Mouse (Mus musculus) kidney, postnatal 0 days (tissue): ENCODE data around the gene Vsig10. TPM values are rescaled to one million over a fixed set of nuclear protein-coding genes. Genes with fewer than 3 reads are reported as not detected.

ENCODE experiments used
- ATAC-seq: fragments of 200-750 bp; cut with Nextera tagmentation; replicated peaks from 2 replicates; pipeline ENCODE4 v1.8.0; 2017; ENCODE audit warnings: low read depth, moderate number of reproducible peaks, moderate TSS enrichment, moderate library complexity; ENCODE audit not compliant: low FRiP score
- DNase-seq: peaks from one replicate; pipeline ENCODE4 v3.0.0-alpha.2; 2016; ENCODE audit warnings: low spot score
- H3K27ac ChIP-seq: fragments of 300-500 bp; sonication (generic); 2 replicates; pipeline ENCODE4 v1.5.1; 2014; ENCODE audit warnings: mild to moderate bottlenecking
- H3K27me3 ChIP-seq: fragments of 300-500 bp; sonication (generic); 2 replicates; pipeline ENCODE4 v1.6.1; 2014; ENCODE audit warnings: low read length, mixed read lengths; ENCODE audit not compliant: insufficient read depth
- H3K36me3 ChIP-seq: fragments of 300-500 bp; sonication (generic); 2 replicates; pipeline ENCODE4 v1.6.1; 2014; ENCODE audit warnings: low read length, mixed read lengths; ENCODE audit not compliant: insufficient read depth
- H3K4me1 ChIP-seq: fragments of 300-500 bp; sonication (generic); replicated peaks from 2 replicates; pipeline ENCODE4 v1.6.1; 2014; ENCODE audit warnings: antibody characterized with exemption, low read length, mixed read lengths; ENCODE audit not compliant: insufficient read depth
- H3K4me2 ChIP-seq: fragments of 300-500 bp; sonication (generic); 2 replicates; pipeline ENCODE4 v1.6.1; 2014; ENCODE audit warnings: mild to moderate bottlenecking, low read length, moderate library complexity, mixed read lengths
- H3K4me3 ChIP-seq: fragments of 300-500 bp; sonication (generic); replicated peaks from 2 replicates; pipeline ENCODE4 v1.5.1; 2014; ENCODE audit warnings: low read depth, low read length
- H3K9ac ChIP-seq: fragments of 300-500 bp; sonication (generic); 2 replicates; pipeline ENCODE4 v1.6.1; 2014; ENCODE audit warnings: low read depth, low read length
- H3K9me3 ChIP-seq: fragments of 300-500 bp; sonication (generic); replicated peaks from 2 replicates; pipeline ENCODE4 v1.6.1; 2016; ENCODE audit warnings: low read length, inconsistent platforms, mixed read lengths
- CTCF ChIP-seq: IDR thresholded peaks from 2 replicates; pipeline ENCODE4 v1.5.1; 2016; ENCODE audit warnings: antibody characterized with exemption, low read depth, mild to moderate bottlenecking, moderate library complexity
- WGBS: fragments of 180-500 bp; shearing (Covaris S2); extraction: QIAGEN DNeasy Blood & Tissue Kit; methylation state at CpG from one replicate; pipeline ENCODE4 v1.1.7; 2014; 5-methylcytosine and 5-hydroxymethylcytosine counted together
- polyA plus RNA-seq: library from polyadenylated mRNA; unstranded; fragments of >200 nt; fragmentation: Nextera tagmentation; extraction: Ambion mirVana; gene quantifications from 2 replicates; pipeline ENCODE4 v1.2.1, GENCODE M21; 2015

The Vsig10 gene
- polyA plus RNA-seq, 1 experiment from 2014 or later: 9.5 TPM

- peak; percentile 75 for DNase-seq
- peak overlapping the region; percentile 97 for H3K4me3 ChIP-seq
- no peaks in the 10 kb centered on the region for H3K36me3 ChIP-seq
- peaks cover 22% of the 10 kb centered on the region for H3K4me1 ChIP-seq
- no peaks in the 10 kb centered on the region for H3K9me3 ChIP-seq
- peak overlapping the region; percentile 96 for H3K9ac ChIP-seq
- ATAC-seq: peak; percentile 29
- TF ChIP-seq CTCF: no peak
- H3K27ac ChIP-seq: peak overlapping the region; percentile 97
- peak overlapping the region; percentile 92 for H3K4me2 ChIP-seq
- WGBS: under 1% methylated on average over 22 of the region's 24 CpGs
- no peaks in the 10 kb centered on the region for H3K27me3 ChIP-seq
Measured at GRCm38 (mm10) chr5:117356365-117357128, 37.7 kb downstream of the Vsig10 start.

DNA sequence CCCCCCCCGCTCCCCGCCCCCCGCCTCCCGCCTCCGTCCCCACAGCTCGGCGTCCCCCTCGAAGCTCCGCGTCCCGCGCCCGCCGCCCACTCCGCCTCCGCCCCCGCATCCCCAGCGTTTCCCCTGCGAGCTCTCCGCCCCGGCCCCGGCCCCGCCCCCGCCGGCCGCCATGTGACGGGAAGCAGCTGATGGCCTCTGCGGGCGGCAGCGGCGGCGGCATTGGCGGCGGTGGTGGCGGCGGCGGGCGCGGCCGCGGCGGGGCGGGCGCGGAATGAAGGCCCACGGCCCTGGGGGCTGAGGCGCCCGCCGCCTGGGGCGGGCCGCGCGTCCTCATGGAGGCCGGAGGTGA is 38.2 kb downstream of the Vsig10 start, which contains the start of gene Wsb2:
Gene Wsb2 (plus strand): TSS at position 176 of the 349 bp plus-strand sequence.
- peak; percentile 45 for ATAC-seq

GRCm38 (mm10) chr5:117357478-117358247 is 38.8 kb downstream of the Vsig10 start:
- no peaks in the 10 kb centered on the region for H3K27me3 ChIP-seq
- H3K9me3 ChIP-seq: no peaks in the 10 kb centered on the region
- H3K4me1 ChIP-seq: peaks cover 32% of the 10 kb centered on the region
- ATAC-seq: peak; percentile 38
- H3K4me2 ChIP-seq: peak overlapping the region; percentile 92
- H3K4me3 ChIP-seq: peak overlapping the region; percentile 97
- no peak for TF ChIP-seq CTCF
- H3K36me3 ChIP-seq: no peaks in the 10 kb centered on the region
- H3K27ac ChIP-seq: peak overlapping the region; percentile 97
- WGBS: under 1% methylated on average over 41 of the region's 49 CpGs
- DNase-seq: peak; percentile 36
- H3K9ac ChIP-seq: peak overlapping the region; percentile 96

More for the DNA sequence above, 38.2 kb downstream of the Vsig10 start, which contains the start of gene Wsb2:
- Histone ChIP-seq H3K27me3 (no peaks in the 10 kb centered on the region), H3K4me3 (peak within 1 kb of the TSS; percentile 97), H3K4me2 (peak within 1 kb of the TSS; percentile 92), H3K9ac (peak within 1 kb of the TSS; percentile 96), H3K4me1 (peaks cover 27% of the 10 kb centered on the region), H3K27ac (peak within 1 kb of the TSS; percentile 97), H3K36me3 (no peaks in the 10 kb centered on the region), H3K9me3 (no peaks in the 10 kb centered on the region)
- DNase-seq: peak; percentile 89
- 0% methylated on average over 25 of the region's 54 CpGs for WGBS
- no peak for TF ChIP-seq CTCF

DNA sequence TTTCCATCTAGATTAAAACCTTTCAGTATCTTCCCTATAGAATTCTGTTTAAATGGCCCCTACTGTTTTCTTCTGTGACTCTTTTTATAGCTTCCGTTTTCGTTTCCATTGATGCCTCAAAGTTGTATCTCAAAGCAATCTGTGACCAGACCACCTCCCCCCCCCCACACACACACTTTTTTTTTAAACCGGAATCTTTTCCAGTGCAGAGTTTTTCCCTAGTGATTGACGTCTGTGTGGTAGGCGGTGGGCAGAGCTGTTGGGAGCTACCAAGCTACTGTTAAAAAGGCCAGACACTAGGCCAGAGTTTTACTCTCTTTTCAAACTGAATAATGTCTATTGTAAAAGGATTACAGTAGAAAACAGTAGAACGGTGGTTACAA is 39.4 kb downstream of the Vsig10 start:
- H3K4me3 ChIP-seq: peak overlapping the region; percentile 97
- no peak for TF ChIP-seq CTCF
- no peaks in the 10 kb centered on the region for H3K36me3 ChIP-seq
- DNase-seq (no peak), ATAC-seq (no peak)
- WGBS: 10% methylated on average over 6 of the region's 6 CpGs
- no peaks in the 10 kb centered on the region for H3K27me3 ChIP-seq
- peak overlapping the region; percentile 92 for H3K4me2 ChIP-seq
- peak overlapping the region; percentile 96 for H3K9ac ChIP-seq
- H3K9me3 ChIP-seq: no peaks in the 10 kb centered on the region
- H3K27ac ChIP-seq: peak overlapping the region; percentile 97
- peaks cover 37% of the 10 kb centered on the region for H3K4me1 ChIP-seq

DNA sequence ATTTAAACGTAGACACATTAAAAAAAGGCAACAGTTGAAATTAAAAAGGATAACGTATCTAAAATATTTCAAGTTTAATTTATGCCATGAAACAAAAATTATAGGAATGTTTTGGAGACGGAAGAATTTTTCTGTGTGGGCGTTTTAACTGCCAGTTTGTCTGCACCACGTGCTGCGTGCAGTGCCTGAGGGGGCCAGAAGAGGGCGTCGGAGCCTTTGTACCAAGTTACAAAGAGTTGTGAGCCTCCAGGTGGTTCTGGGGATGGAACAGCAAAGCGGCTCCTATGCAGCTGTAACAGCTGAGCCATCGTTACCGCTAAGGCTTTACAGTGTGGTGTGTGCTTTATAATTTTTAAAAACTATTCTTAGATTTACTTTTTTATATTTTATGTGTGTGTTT is 39.8 kb downstream of the Vsig10 start:
- H3K9ac ChIP-seq: no peak overlapping the region
- no peaks in the 10 kb centered on the region for H3K36me3 ChIP-seq
- TF ChIP-seq CTCF: peak; percentile 69
- peak; percentile 83 for DNase-seq
- H3K9me3 ChIP-seq: no peaks in the 10 kb centered on the region
- no peaks in the 10 kb centered on the region for H3K27me3 ChIP-seq
- peak overlapping the region; percentile 97 for H3K4me3 ChIP-seq
- peaks cover 39% of the 10 kb centered on the region for H3K4me1 ChIP-seq
- ATAC-seq: no peak
- H3K4me2 ChIP-seq: peak overlapping the region; percentile 92
- peak overlapping the region; percentile 82; the same call in 1 of the 2 replicates for H3K27ac ChIP-seq
- WGBS: 34% methylated on average over 11 of the region's 11 CpGs

GRCm38 (mm10) chr5:117359497-117360227 is 40.8 kb downstream of the Vsig10 start:
- DNase-seq (no peak), ATAC-seq (no peak)
- Histone ChIP-seq H3K4me2 (peak overlapping the region; percentile 28), H3K27me3 (no peaks in the 10 kb centered on the region), H3K36me3 (0 out of 2 replicates have a peak, but pooled peaks cover 6% of the 10 kb centered on the region), H3K27ac (peak overlapping the region; percentile 82), H3K9ac (no peak overlapping the region), H3K4me1 (peaks cover 42% of the 10 kb centered on the region), H3K4me3 (no peak overlapping the region), H3K9me3 (no peaks in the 10 kb centered on the region)
- TF ChIP-seq CTCF: no peak
- 32% methylated on average over 7 of the region's 7 CpGs for WGBS
